Mouse (Mus musculus) layer of hippocampus, adult 9-11 months (tissue): ENCODE data around the gene Trpm4.
"Not testable (repeated sequence)": the region's sequence is repeated elsewhere in the genome, so short reads cannot be mapped to it uniquely, and the experiment has no call there.

Experiments
- DNase-seq: peaks from one replicate; pipeline ENCODE4 v3.0.0; 2022

The Trpm4 gene

DNA sequence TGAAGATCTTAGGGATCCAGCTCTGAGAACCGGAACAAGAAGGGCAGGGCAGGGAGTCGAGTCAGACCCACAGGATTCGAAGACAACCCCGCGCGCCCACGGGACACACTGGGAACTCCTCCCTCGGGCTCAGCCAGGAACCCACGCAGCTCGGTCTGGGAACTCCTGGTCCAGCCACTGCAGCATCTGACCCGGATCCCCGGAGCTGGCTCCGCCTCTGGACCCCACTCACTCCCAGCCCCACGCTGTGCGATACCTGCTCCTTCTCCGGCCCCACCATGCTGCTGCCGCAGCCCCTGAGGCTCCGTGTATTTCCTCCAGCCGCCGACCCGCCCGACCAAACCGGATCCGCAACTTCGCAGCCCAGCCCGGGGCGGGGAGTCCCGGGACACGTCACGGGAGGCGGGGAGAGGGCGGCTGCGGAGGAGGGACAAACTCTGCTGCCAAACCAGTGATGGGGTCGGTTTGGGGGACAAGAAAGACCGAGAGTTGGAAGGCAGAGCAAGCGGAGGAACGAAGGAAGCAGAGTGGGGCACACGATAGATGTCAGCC, at the start of gene Trpm4:
Gene Trpm4, minus strand, starts transcription at position 350 of the 552 bp plus-strand sequence.
- DNase-seq, result peak; percentile 51

DNA sequence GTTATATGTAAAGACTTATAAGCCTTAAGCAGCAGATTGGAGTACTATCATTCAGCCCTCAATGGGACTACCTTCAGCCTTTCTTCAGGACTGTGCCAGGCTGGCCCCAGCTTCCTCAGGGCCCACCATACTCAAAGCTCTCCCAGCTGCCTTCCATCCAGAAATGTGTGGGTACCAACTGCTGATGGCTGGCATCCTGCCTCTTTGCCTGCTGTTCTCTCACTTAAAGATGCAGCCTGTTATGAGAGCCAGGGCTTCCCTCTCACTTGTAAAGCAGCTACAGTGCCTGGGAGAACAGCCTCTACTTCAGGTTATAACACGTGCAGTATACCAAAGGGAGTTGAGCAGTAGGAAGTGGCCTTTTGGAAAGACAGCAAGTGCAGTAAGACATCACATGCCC, 42.5 kb upstream of the Trpm4 start:
- peak; percentile 50 for DNase-seq

DNA sequence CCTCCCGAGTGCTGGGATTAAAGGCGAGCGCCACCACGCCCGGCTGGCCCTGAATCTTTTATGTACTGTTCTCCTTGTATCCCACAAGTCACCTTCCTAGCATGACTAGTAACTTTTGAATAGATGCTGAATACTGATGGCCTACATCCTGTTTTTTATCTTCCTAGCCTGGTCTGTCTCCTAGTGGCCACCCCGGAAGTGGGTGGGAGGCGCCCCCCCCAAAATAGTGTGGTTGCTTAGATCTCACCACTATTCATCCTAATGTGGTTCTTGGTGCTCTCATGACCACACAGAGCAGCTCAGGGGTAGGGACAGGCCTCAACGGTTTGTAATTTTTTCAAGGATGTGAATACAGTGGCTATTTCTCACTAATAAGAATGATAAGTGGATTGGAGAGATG, 41.0 kb upstream of the Trpm4 start:
- no peak for DNase-seq

DNA sequence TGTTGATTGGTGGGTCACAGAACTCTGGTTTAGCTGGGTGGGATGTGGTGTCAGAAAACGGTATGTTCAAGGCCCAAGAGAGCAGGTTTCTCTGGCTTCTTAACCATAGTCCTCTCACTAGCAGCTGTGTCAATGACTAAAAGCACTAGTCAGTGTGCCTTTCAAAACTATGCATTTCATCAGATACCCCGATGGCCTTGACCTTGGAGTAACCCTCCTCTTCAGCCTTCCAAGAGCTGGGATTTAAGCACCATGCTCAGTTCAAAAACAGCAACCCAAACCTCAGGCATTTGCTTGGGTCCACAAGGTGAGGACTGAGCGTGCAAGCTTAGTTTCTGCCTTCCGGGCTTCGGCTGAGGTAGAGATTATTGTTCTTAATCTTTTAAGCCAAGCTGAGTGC, 38.8 kb upstream of the Trpm4 start:
- DNase-seq, result no peak

DNA sequence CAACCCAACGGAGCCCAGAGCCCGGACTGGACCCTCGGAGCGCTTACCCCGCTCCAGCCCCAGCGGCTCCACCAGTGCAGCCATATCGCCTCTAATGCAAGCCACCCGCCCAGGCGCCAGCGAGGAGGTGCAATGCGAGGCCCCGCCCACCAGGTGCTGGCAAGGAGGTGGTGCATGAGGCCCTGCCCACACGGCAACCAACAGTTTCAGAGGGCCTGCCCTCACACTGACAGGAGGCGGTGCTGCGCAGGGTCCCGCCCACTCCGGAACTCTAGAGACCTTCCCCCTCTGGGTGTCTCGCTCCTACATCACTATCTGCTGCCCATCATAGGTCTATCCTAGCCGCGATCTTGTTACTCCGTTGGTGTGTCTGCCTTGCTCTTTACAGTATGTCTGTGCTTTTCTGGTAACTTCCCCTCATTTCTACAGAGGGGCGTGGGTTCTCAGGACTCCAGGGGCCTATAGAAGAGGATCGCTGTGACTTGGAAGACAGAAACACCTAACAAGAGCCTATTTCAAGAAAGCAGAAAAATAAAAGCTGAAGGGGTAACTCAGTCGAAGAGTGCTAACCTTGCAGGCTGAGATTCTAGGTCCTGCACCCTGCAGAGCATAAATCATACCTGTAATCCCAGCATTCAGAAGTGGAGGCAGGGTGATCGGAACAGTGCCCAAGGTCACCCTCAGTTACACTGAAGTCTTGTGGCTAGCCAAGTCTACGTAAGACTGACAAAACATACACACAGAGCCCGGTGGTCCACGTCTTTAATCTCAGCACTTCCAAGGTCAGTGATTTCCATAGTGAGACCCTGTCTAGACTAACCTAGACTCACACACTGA, 37.1 kb upstream of the Trpm4 start, which contains the start of gene Lin7b:
Gene Lin7b, minus strand, starts transcription at position 109 of the 837 bp plus-strand sequence.
- peak; percentile 95 for DNase-seq

DNA sequence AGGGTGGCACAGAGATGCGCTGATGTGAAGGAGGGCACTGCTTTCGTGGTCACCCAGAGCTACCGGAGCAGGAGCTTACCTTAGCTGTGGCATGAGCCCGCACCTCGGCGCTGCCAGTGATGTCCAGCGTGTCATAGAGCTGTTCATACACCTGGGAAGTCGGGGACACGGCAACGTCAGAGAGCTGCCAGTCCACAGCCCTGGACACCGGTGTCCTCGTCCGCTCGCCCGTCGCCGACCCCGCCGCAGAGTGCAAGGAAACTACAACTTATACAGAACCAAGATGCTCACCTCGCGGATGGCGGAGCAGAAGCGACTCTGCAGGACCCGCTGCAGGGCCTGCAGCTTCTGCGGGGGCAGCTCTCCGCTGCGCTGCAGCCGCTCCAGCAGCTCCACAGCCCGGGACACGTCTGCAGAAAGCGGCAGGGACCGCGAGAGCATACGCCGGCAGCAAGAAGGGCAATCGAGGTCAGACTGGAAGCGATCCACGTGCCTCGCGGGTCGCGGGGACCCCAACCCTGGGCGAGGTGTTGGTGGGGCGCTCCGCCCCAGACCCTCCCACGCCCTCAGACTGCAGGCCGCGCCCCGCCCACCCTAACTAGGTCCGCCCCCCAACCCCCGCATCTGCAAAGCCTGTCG, 36.4 kb upstream of the Trpm4 start:
- DNase-seq, result peak; percentile 47

DNA sequence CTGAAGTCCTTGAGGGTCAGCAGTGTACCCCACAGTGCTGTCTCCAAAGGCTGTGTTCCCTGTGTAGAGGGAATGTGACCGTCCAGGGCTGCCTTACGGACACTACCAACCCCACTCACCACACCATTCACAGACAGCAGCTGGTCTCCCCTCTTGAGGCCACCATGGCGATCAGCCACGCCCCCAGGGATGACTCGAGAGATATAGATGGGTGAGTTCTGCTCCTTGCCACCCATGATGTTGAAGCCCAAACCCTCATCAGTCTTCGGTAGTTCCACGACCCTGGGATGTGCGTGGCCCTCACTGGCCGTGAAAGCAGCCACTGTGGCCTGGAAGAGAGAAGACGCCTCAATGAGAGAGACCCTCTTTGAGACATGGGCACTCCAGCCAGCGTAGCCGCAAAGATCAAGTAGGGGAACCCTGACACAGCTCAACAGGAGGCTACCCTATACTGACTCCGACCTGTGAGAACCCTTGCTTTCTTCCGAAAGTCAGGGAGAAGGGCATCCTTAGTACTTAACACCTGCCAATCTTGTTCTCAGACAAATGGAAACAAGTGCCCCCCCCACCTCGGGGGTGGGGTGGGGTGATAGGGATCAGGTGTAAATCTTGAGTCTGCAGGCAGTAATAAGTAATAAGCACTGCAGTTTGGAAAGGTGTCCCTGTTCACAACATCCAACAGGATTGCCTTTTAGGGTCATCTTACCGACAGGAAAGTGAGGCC, 35.6 kb upstream of the Trpm4 start:
- DNase-seq, result no peak

DNA sequence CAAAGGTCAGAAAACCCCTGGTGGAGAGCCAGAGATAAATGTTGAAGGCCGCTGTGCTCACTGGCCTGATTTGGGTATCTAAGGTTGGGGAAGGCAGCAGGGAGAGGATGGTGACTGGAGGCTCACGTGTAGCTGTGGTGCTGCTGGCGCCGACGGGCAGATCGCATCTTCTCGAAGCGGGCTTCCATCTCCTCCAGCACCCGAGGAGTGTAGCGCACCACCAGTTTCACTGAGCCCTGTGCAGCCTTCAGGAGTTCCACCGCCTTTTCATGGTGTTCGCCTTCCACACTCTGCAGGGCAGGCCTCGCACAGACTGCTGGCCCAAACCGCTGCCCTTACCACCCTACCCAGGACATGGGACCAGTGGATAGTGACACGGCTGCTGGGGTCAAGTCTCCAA, 34.6 kb upstream of the Trpm4 start:
- no peak for DNase-seq

DNA sequence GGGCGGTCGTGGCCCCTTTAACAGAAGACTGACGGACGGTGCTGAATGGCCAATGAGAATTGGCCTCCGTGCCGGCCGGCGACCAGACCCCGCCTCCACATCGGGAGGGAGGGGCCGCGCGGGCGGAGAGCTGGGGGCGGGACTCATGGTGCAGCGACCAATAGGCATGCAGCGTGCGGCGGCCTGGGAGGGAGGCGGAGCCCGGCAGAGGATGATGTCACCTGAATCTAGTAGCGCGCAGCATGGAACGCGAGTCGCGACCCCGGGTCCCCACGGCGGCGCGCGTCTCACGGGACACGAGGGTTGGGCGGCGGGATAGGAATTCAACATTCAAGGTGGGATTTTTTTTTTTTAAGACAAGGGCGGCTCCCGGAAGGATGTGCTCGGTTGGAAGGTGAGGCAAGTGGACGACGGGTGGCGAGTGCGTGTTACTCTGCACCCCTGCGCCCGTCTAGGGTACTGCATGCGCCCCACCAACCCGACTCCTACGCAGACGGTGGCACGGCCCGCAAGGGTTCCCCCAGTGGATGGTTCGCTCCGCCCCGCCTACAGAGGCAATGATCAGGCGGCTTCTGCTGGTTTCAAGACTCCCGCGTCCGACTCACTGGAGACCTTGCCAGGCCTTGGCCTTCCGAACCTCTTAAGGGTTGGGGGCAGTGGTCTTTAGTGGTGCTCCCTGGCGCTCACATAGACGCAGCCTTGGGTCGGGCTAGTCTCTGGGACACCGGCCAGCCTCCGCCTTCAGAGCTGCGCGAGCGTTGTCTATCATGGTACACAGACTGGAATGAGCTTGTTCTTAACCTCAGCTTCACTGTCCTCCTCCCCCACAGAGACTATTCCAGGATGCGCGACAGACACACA, 33.7 kb upstream of the Trpm4 start:
- DNase-seq, result peak; percentile 98

DNA sequence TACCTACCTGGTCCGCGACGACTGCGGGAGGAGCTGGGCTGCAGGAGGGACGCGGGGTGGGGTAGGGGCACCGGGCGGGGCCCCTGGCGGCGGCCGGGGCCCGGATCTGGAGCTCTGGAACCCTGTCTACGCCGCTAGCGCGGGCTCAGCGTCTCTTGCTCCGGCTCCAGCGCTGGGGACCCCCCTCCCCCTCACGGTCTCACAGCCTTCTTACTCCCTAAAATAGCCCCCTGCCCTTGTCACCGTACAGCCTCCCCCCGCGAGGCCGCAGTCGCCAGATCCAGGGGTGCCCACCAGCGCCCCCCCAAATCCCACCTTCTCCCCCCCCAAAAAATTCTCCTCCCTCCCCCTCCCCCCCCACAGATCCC, 33.1 kb upstream of the Trpm4 start, which contains the start of gene Ppfia3:
Gene Ppfia3, minus strand, starts transcription at position 368 of the 368 bp plus-strand sequence.
- DNase-seq, result no peak

DNA sequence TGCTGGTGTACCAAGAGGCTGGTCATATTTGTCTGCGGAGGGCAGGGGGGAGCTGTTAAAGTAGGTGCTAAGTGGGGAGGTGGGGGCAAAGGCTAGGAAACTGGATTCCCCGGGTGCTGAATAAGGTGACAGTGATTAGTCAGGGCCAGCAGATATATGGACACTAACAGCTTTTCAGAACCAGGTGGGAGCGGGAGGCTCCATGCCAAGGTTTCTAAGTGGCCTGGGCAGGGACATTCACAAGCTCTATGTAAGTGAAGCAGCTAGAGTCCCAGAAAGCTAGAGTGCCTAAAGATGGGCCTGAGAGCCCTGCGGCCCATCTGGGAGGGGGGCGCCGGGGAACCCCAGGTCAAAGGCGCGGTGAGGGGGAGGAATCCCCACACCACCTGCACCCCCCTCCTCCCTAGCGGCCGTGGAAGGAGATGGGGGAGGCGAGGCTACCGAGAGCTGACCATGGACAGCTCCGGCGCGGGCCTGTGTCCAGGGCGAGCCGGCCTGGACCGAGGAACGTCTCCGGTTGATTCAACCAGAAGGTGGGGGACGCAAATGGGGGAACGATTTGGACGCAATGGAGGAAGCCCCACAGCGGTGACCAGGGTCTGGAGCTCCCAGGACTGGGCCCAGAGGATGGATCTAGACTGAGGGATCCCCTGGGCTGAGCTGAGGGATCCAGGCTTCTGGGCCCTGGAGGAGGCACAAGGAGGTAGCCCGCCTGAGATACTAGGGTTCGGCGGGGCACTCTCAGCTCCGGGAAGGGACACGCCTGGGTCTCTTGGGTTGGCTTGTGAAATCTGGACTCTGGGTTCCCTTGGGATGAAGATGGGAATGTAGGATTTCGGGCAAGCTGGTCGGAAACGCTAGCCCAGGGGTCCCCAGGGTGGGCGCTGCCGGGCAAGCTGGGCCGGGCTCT, 32.4 kb upstream of the Trpm4 start:
- DNase-seq, result no peak

DNA sequence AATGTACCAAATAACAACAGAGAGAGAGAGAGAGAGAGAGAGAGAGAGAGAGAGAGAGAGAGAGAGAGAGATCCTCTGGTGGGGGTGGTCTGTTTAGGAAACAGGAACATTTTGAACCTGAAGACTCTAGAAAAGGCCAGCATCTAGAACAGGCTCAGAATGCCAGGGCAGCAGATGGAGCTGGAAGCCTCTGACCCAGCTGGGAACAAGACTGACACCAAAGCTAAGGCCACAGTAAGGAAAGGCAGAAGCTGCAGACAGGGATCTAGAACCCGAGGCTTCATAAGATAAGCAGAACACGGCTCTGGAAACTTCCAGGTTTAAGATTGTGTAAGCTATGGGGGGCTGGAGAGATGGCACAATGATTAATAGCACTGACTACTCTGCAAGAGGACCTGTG, 30.4 kb upstream of the Trpm4 start:
- no peak for DNase-seq

DNA sequence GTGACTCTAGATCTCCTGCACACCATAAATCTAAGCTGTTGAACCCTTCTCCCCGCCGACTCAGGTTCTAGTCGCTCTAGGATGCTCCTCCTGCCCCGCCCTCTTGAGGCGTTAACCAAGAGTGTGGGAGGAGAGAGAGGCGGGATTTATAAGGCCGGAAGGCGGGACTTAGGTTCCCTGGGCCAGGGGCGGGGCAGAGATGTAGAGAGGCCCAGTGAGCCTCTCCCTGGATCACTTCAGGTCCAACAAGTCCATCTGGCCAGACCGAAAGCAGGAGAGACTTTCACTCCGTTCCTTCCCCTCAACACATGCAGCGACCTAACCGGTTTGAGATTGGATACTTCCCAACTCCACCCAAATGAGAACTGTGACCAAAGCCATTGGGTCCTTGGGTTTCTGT, 29.2 kb upstream of the Trpm4 start:
- DNase-seq, result no peak

DNA sequence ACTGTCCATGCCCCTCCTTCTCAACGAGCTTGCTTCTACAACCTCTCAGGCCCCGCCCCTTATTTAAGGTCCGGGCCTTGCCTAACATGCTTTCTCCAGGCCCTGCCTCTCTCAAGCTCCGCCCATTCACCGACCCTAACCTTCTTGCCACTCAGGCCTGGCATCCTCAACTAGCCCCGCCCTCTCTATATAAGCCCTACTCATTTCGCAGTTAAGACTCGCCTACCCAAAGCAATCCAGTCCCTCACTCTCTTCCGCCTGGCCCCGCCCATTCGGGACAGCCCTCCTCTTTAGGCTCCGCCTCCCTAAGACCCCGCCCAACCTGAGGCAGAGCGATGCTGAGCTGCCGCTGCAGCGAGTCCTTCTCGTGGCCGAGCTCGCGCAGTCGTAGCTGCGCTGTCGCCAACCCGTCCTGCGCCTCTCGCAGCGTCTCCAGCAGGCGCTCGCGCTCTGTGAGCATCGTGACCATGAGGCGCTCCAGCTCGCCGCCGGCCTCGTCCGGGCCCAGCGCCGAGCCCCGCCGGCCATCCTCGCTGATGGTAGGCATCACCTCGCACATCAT, 27.7 kb upstream of the Trpm4 start:
- peak; percentile 90 for DNase-seq

DNA sequence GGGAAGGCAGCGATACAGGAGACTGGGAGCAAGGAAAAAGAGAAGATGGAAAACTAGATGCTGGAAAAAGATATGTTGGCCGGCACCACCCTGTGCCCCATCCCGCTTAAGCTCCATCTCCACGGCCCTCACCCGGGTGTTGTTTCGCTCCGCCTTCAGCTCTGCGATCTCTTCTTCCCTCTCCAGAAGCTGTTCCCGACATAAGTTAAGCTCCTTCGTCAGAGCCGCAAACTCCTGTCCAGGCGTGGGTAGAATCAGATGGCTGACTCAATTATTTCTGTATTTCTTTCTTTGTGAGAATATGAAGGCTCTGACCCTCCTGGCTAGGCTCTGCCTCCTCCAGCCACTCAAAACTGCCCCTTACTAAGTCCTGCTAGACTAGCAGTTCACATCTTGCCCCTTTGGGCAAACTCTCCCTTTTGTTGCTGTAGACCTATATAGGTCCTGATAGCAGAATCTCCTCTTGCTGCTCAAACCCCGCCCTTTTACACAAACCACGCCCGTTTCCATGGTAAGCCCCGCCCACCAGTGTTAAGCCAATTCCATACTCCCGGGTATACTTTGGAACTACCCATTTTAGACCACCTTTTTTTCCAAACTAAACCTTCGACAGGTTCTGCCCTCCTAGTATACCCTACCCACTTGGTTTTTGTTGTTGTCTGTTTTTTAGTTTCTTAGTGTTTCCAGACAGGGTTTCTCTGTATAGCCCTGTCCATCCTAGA, 27.0 kb upstream of the Trpm4 start:
- no peak for DNase-seq

DNA sequence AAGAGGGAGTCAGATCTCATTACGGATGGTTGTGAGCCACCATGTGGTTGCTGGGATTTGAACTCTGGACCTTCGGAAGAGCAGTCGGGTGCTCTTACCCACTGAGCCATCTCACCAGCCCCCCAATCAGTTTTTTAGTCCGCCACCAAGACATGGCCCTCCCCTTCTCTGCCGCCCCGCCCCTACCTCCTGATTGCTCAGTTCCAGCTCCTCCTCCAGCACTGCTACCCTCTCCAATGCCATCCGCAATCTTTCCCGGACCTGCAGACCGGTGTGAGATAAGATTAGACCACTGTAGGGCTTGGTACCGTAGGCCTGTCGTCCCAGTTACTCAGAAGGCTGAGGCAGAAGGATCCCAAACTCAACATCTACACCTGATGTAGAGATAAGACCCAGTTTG, 25.5 kb upstream of the Trpm4 start:
- not testable (repeated sequence) for DNase-seq

DNA sequence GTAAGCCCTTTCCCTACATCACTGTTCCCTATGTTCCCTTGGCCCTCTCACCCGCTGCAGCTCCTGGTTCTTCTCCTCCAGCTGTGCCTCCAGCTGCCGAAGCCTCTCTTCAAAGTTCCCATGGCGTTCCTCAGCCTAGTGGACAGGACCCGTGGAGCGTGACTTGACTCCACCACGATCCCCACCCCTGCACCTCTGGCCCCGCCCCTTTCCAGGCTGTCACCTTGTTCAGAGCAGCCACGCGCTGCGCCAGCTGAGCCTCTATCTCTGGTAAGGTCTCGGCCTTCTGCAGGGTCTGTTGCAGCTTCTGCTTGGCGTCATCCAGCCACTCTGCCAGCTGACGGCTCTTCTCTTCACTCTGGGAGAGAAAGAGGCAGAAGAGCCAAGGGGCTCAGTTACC, 22.5 kb upstream of the Trpm4 start:
- DNase-seq, result no peak

DNA sequence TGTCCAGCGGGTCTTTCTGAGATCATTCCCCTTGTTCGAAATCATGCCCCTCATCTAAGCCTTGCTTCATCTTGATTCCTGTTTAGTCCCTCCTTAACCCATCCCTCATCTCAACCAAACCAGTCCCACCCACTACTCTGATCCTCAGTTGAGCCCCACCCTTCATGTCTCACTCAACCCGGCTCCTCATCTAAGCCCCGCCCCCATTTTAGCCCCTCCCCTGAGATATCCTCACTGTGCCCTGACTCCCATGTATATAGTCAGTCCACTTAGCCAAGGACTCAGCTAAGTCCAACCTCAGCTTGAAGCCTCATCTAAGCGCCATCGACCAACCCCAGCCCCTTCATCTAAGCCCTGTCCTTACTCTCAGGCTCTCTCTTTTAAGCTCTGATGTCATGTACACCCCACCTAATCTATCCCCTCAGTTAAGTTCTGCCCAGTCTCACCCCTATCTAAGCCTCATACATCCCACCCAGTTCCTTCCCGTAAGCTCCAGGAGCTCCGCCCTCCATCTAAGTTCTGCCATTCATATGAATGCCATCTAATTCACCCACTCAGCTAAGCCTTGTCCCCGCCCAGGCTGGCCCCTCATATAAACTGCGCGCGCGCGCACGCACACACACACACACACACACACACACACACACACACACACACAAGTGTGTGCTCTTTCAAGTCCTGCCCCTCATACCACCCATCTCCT, 21.9 kb upstream of the Trpm4 start:
- no peak for DNase-seq

DNA sequence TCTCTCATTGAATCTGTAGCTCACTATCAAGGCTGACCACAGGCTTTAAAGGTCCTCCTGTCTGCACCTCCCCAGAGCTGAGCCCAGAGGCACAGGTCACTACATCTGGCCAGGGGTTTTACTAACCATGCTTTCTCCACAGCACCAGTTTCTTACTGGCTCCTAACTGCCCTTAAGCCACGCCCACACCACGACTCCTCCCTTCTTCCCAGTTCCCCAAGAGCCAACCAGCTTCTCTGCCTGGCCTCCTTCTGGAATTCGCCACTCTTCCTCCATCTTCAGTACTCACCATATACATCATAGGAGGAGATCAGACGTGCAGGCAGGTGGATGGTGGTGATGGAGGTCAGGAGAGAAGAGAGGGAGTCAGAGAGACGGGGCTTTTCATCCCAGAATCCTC, 19.5 kb upstream of the Trpm4 start:
- no peak for DNase-seq

DNA sequence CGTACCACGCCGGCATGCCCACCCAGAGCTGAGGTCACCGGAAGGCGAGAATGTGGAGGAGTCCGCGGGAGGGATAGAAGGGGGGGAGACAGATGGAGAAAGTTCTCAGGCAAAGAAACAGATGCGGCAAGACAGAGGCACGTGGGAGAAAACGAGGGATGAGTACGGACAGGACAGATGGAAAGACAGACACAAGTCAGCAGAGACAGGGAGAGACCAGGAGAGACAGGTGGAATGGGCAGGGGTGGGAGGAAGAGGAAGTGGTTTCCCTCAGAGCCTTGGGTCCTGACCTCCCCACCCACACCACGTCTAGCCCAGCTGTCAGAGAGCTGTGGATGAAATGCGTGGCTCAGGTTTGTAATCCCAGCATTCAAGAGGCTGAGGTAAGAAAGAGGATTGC, 13.3 kb upstream of the Trpm4 start:
- no peak for DNase-seq
